Mouse (Mus musculus) myocyte (in vitro differentiated cells): ENCODE measurements at regions not wholly inside any gene's neighbourhood (a gene's known extent, or its start where the extent isn't known, plus 50 kb on each side); places are given as distances from the start of the nearest gene placed in this dataset.

Experiments
- H3K27me3 ChIP-seq: one replicate; pipeline ENCODE4 v1.6.1; 2011; ENCODE audit not compliant: control insufficient read depth, insufficient read depth, insufficient read length
- H3K36me3 ChIP-seq: one replicate; pipeline ENCODE4 v1.6.1; 2011; ENCODE audit not compliant: control insufficient read depth, insufficient read depth
- H3K4me2 ChIP-seq: one replicate; pipeline ENCODE4 v1.6.1; 2011; ENCODE audit warnings: low read depth, control low read depth
- H3K4me3 ChIP-seq: one replicate; pipeline ENCODE4 v1.5.1; 2011; ENCODE audit warnings: mild to moderate bottlenecking, control low read depth, moderate library complexity
- H3K79me2 ChIP-seq: one replicate; pipeline ENCODE4 v1.6.1; 2011; ENCODE audit not compliant: control insufficient read depth, insufficient read depth
- H3ac ChIP-seq: one replicate; pipeline ENCODE4 v1.6.1; 2011; ENCODE audit not compliant: control insufficient read depth, insufficient read length
- CEBPB ChIP-seq: IDR thresholded peaks from 2 replicates; pipeline ENCODE4 v1.6.1; 2011; ENCODE audit warnings: mild to moderate bottlenecking, moderate library complexity; ENCODE audit not compliant: poor library complexity, insufficient read depth, severe bottlenecking
- E2F4 ChIP-seq: IDR thresholded peaks from one replicate; pipeline ENCODE4 v1.6.1; 2011; ENCODE audit warnings: mild to moderate bottlenecking, control low read depth, moderate library complexity; ENCODE audit not compliant: insufficient read depth
- MAX ChIP-seq: IDR thresholded peaks from one replicate; pipeline ENCODE4 v1.6.1; 2011; ENCODE audit warnings: low read depth, mild to moderate bottlenecking, control low read depth
- MYOD1 ChIP-seq, 3 experiments: IDR thresholded peaks; one replicate each; pipeline ENCODE4 v1.6.1; 2011; ENCODE audit warnings: control low read depth in 2 of 3, low read depth in 2 of 3, mild to moderate bottlenecking in 2 of 3, moderate library complexity in 1 of 3; ENCODE audit not compliant: insufficient read length in 2 of 3, control insufficient read depth in 1 of 3
- MYOG ChIP-seq, 3 experiments: IDR thresholded peaks; one replicate each; pipeline ENCODE4 v1.6.1; 2011; ENCODE audit warnings: control low read depth in 2 of 3, low read depth in 2 of 3, mild to moderate bottlenecking in 2 of 3; ENCODE audit not compliant: insufficient read length in 2 of 3, control insufficient read depth in 1 of 3, insufficient read depth in 1 of 3
- POLR2A ChIP-seq: IDR thresholded peaks from one replicate; pipeline ENCODE4 v1.6.1; 2011; ENCODE audit warnings: low read depth, mild to moderate bottlenecking, control low read depth, moderate library complexity; ENCODE audit not compliant: insufficient read length
- POLR2AphosphoS2 ChIP-seq: IDR thresholded peaks from one replicate; pipeline ENCODE4 v1.6.1; 2011; ENCODE audit warnings: low read depth, control low read depth; ENCODE audit not compliant: insufficient read length
- REST ChIP-seq: IDR thresholded peaks from one replicate; pipeline ENCODE4 v1.6.1; 2011; ENCODE audit warnings: mild to moderate bottlenecking, control low read depth, moderate library complexity; ENCODE audit not compliant: insufficient read depth, insufficient read length
- SRF ChIP-seq: IDR thresholded peaks from one replicate; pipeline ENCODE4 v1.6.1; 2011; ENCODE audit warnings: low read depth; ENCODE audit not compliant: control insufficient read depth, insufficient read length
- TCF12 ChIP-seq: IDR thresholded peaks from one replicate; pipeline ENCODE4 v1.6.1; 2011; ENCODE audit warnings: mild to moderate bottlenecking, control low read depth; ENCODE audit not compliant: poor library complexity, insufficient read depth, severe bottlenecking
- TCF3 ChIP-seq: IDR thresholded peaks from one replicate; pipeline ENCODE4 v1.6.1; 2011; ENCODE audit warnings: low read depth, control low read depth; ENCODE audit not compliant: insufficient read length
- USF1 ChIP-seq: IDR thresholded peaks from one replicate; pipeline ENCODE4 v1.6.1; 2011; ENCODE audit warnings: low read depth, mild to moderate bottlenecking, control low read depth, moderate library complexity

DNA sequence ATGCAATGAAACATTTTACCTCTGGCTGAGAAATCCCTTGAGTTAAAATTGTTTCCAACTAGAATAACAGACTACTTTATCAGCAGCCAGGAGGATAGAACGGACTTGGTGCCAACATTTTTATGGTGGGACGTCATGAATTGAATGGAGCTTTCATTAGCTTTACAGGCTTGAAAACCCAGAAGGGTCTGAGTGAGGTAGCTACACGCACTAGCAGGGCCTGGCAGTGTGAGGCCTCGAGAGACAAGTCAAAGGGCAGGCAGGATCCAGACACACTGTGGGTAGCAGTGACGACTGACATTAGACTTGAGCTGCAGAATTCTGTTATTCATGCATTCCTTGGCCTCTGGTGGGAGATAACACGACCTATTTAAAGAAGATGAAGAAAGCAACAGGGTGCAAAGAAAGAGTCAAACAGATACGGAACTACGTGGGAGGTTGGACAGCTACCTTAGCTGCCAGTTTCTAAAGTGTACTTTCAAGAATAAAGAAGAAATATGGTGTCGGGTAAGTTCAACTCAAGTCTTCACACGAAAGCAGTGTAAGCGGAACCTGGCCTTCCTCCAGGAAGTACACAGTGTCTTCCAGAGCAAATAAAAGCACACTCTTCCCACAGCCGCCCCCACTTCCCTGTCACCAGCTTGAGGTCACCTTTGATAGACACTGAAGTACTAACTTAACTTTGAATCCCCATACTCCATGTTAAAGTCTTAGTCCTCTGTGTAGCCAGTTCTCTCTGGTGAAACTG, 53.2 kb upstream of the Acbd6 start:
- no peak overlapping the region for H3K4me2 ChIP-seq
- no peaks in the 10 kb centered on the region for H3K36me3 ChIP-seq
- TF ChIP-seq USF1 (no peak), POLR2AphosphoS2 (no peak), E2F4 (no peak), MYOG (IDR thresholded peaks at IDR 0.05; ENCODE audit: control insufficient read depth in 1 of 3, insufficient read depth in 1 of 3, insufficient read length in 2 of 3, low read depth in 2 of 3) (no peak), SRF (no peak), MYOD1 (IDR thresholded peaks at IDR 0.05; ENCODE audit: control insufficient read depth in 1 of 3, insufficient read length in 2 of 3, low read depth in 2 of 3) (no peak), REST (no peak), TCF3 (no peak)
- H3K79me2 ChIP-seq, result no peaks in the 10 kb centered on the region
- H3K4me3 ChIP-seq, result no peak overlapping the region
- no peaks in the 10 kb centered on the region for H3K27me3 ChIP-seq
- H3ac ChIP-seq, result no peak overlapping the region

DNA sequence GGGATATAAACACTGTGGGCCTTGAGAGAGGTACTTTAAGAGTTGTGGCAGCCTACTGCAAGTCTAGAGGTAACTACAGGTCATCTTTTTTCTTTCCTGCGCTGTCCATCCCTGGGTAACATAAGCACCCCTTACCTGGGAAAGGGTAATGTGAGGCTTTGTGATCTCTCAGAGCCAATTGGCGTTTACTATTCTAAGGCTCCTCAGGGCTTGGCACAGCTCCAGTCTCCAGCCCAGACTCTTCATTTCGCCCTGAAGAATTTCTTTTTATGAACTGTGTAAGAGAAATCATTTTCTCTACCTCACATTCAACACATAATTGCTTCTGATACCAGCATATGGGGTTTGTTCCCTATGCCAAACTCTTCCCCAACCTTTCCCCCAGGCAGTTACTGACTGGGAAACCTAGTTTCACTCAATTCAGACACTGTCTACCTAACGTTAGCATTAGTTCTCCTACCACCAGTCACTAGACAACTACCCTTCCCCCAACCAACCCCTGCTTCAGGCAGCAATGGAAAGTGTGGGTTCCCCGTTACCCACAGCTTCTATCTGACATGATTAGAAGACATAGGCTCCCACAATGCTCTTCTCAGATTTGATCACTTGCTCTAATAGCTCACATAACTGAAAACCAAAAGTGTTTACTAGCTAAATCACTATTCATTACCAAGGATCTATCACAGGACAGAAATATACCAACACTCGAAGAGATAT, 52.4 kb upstream of the Acbd6 start:
- Histone ChIP-seq H3ac (no peak overlapping the region), H3K79me2 (no peaks in the 10 kb centered on the region), H3K27me3 (no peaks in the 10 kb centered on the region), H3K4me2 (no peak overlapping the region), H3K36me3 (no peaks in the 10 kb centered on the region), H3K4me3 (no peak overlapping the region)
- TF ChIP-seq MAX (no peak), MYOD1 (IDR thresholded peaks at IDR 0.05; ENCODE audit: control insufficient read depth in 1 of 3, insufficient read length in 2 of 3, low read depth in 2 of 3) (no peak), POLR2AphosphoS2 (no peak), REST (no peak), USF1 (no peak), POLR2A (no peak), SRF (no peak), TCF3 (no peak), TCF12 (no peak), CEBPB (no peak)
